Mouse (Mus musculus) brain, adult 2 months (tissue): ENCODE measurements at regions not wholly inside any gene's neighbourhood (a gene's known extent, or its start where the extent isn't known, plus 50 kb on each side); places are given as distances from the start of the nearest gene placed in this dataset.

ENCODE experiments used
- DNase-seq: peaks from one replicate; pipeline ENCODE4 v3.0.0; 2011; ENCODE audit warnings: low read depth, low spot score

DNA sequence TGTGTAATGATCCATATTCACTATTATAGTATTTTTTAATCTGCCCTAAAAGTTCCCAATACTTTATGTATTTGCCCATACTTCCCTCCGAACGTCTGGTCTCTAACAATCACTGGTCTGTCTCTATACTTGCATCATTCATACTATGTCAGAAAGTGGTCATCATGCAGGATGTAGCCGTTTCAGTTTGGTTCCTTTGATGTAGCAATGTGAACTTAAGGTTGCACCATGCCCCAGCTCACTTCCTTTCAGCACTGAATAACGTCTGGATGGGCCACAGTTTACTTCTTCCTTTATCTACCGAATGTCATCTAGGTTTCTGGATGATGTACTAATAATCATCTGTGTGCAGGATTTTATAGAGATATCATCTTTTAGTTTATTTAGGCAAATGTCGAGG, 461.9 kb downstream of the Rpl10l start:
- no peak for DNase-seq

DNA sequence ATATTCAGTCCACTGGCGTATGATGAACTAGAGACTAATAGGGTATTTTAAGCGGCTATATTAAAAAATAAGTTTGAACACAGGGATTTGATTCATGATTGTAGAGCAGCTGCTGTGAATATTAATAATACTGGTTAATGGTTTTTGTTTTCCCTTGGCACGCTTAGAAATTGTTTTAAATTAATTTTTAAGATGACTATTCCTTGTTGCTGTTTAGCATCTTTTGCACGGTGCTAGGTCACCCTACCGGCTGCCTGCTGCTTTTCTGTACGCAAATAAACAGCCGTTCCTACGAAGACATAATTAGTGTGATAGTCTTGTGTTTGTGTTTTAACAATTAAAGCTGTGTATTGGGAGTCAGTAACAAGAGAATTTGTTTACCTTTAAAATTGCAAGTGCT, 485.1 kb downstream of the Rpl10l start:
- DNase-seq, result peak; percentile 0

- DNase-seq, result no peak
These were observed 512.7 kb downstream of the Rpl10l start for GRCm38 (mm10) chr12:65771531-65771930.
